Mouse (Mus musculus) forebrain, embryonic 15.5 days (tissue): ENCODE results near the gene Zfp652. TPM values are rescaled to one million over a fixed set of nuclear protein-coding genes. Genes with fewer than 3 reads are reported as not detected.
A peak's percentile ranks its signal among the peaks of the same experiment; 100 is the strongest.
"Not testable (repeated sequence)": the region's sequence is repeated elsewhere in the genome, so short reads cannot be mapped to it uniquely, and the experiment has no call there.

Experiments
- ATAC-seq: fragments of 200-750 bp; cut with Nextera tagmentation; replicated peaks from 2 replicates; pipeline ENCODE4 v1.8.0; 2017; ENCODE audit warnings: mild to moderate bottlenecking, moderate TSS enrichment, moderate library complexity
- H3K27ac ChIP-seq: fragments of 300-500 bp; sonication (generic); replicated peaks from 2 replicates; pipeline ENCODE4 v1.5.1; 2015; ENCODE audit warnings: mild to moderate bottlenecking, inconsistent platforms
- H3K27me3 ChIP-seq: fragments of 300-500 bp; sonication (generic); 2 replicates; pipeline ENCODE4 v1.6.1; 2015; ENCODE audit warnings: inconsistent platforms
- H3K36me3 ChIP-seq: fragments of 300-500 bp; sonication (generic); 2 replicates; pipeline ENCODE4 v1.6.1; 2015; ENCODE audit warnings: mild to moderate bottlenecking, inconsistent platforms
- H3K4me1 ChIP-seq: fragments of 300-500 bp; sonication (generic); 2 replicates; pipeline ENCODE4 v1.6.1; 2015; ENCODE audit warnings: inconsistent platforms
- H3K4me2 ChIP-seq: fragments of 300-500 bp; sonication (generic); replicated peaks from 2 replicates; pipeline ENCODE4 v1.6.1; 2015; ENCODE audit warnings: mild to moderate bottlenecking, inconsistent platforms
- H3K4me3 ChIP-seq: fragments of 300-500 bp; sonication (generic); 2 replicates; pipeline ENCODE4 v1.5.1; 2015; ENCODE audit warnings: mild to moderate bottlenecking, inconsistent platforms
- H3K9ac ChIP-seq: fragments of 300-500 bp; sonication (generic); replicated peaks from 2 replicates; pipeline ENCODE4 v1.6.1; 2015; ENCODE audit warnings: mild to moderate bottlenecking, inconsistent platforms
- H3K9me3 ChIP-seq: fragments of 300-500 bp; sonication (generic); 2 replicates; pipeline ENCODE4 v1.6.1; 2016; ENCODE audit warnings: inconsistent platforms
- WGBS: fragments of 180-500 bp; shearing (Covaris S2); methylation state at CpG from one replicate; pipeline ENCODE4 v1.1.7; 2015; ENCODE audit warnings: mixed read lengths; 5-methylcytosine and 5-hydroxymethylcytosine counted together
- polyA plus RNA-seq: library from polyadenylated mRNA; unstranded; fragments of >200 nt; fragmentation: Nextera tagmentation; extraction: Ambion mirVana; gene quantifications from 2 replicates; pipeline ENCODE4 v1.2.1, GENCODE M21; 2015

Gene Zfp652
- polyA plus RNA-seq, result 32.5 and 35.4 TPM in 2 replicates

- no peaks in the 10 kb centered on the region for H3K9me3 ChIP-seq
- WGBS, result under 1% methylated on average over 47 of the region's 103 CpGs
- ATAC-seq, result peak; percentile 88
Observed at GRCm38 (mm10) chr11:95712563-95713224, at the start of gene Zfp652. TSS of gene Zfp652 (plus strand) at chr11:95712673.

GRCm38 (mm10) chr11:95666529-95667149 lies 45.8 kb upstream of the Zfp652 start, which contains the start of gene Phb:
TSS of gene Phb (plus strand) at chr11:95666957.
- 1% methylated on average over 25 of the region's 25 CpGs for WGBS
- no peaks in the 10 kb centered on the region for H3K27me3 ChIP-seq
- peak; percentile 97 for ATAC-seq
- H3K4me3 ChIP-seq, result peak within 1 kb of the TSS; percentile 88
- peak within 1 kb of the TSS; percentile 91 for H3K4me2 ChIP-seq
- H3K9ac ChIP-seq, result peak within 1 kb of the TSS; percentile 79
- peaks cover 19% of the 10 kb centered on the region for H3K4me1 ChIP-seq
- H3K9me3 ChIP-seq, result no peaks in the 10 kb centered on the region
- peak within 1 kb of the TSS; percentile 48; the same call in 1 of the 2 replicates for H3K27ac ChIP-seq
- peaks cover 29% of the 10 kb centered on the region for H3K36me3 ChIP-seq

More at GRCm38 (mm10) chr11:95712563-95713224, at the start of gene Zfp652:
- peak within 1 kb of the TSS; percentile 98 for H3K9ac ChIP-seq
- H3K4me2 ChIP-seq, result peak within 1 kb of the TSS; percentile 87
- peaks cover 26% of the 10 kb centered on the region for H3K4me1 ChIP-seq
- H3K27ac ChIP-seq, result peak within 1 kb of the TSS; percentile 98
- no peaks in the 10 kb centered on the region for H3K27me3 ChIP-seq
- peak within 1 kb of the TSS; percentile 89 for H3K4me3 ChIP-seq
- no peaks in the 10 kb centered on the region for H3K36me3 ChIP-seq

GRCm38 (mm10) chr11:95667177-95667576 lies 45.3 kb upstream of the Zfp652 start:
- peak overlapping the region; percentile 48; the same call in 1 of the 2 replicates for H3K27ac ChIP-seq
- H3K4me2 ChIP-seq, result peak overlapping the region; percentile 91
- peak overlapping the region; percentile 79 for H3K9ac ChIP-seq
- H3K4me1 ChIP-seq, result peaks cover 19% of the 10 kb centered on the region
- ATAC-seq, result peak; percentile 5; the same call in 1 of the 2 replicates
- no peaks in the 10 kb centered on the region for H3K9me3 ChIP-seq
- H3K4me3 ChIP-seq, result peak overlapping the region; percentile 88
- 2% methylated on average over 11 of the region's 11 CpGs for WGBS
- H3K27me3 ChIP-seq, result no peaks in the 10 kb centered on the region
- peaks cover 35% of the 10 kb centered on the region for H3K36me3 ChIP-seq

GRCm38 (mm10) chr11:95668086-95668485 lies 44.4 kb upstream of the Zfp652 start:
- 92% methylated on average over 7 of the region's 7 CpGs for WGBS
- not testable (repeated sequence) for H3K27me3 ChIP-seq, H3K9me3 ChIP-seq, H3K4me2 ChIP-seq, H3K9ac ChIP-seq, ATAC-seq, H3K27ac ChIP-seq, H3K4me3 ChIP-seq
- H3K4me1 ChIP-seq, result peaks cover 19% of the 10 kb centered on the region
- H3K36me3 ChIP-seq, result peaks cover 39% of the 10 kb centered on the region

- Histone ChIP-seq H3K4me3 (no peak overlapping the region), H3K4me2 (no peak overlapping the region), H3K27ac (no peak overlapping the region), H3K9ac (no peak overlapping the region), H3K4me1 (0 out of 2 replicates have a peak, but pooled peaks cover 4% of the 10 kb centered on the region), H3K36me3 (peaks cover 69% of the 10 kb centered on the region), H3K27me3 (no peaks in the 10 kb centered on the region), H3K9me3 (no peaks in the 10 kb centered on the region)
- WGBS, result 89% methylated on average over 14 of the region's 14 CpGs
- no peak for ATAC-seq
Observed at GRCm38 (mm10) chr11:95675498-95675897, 37.0 kb upstream of the Zfp652 start.

- Histone ChIP-seq H3K36me3 (peaks cover 69% of the 10 kb centered on the region), H3K4me1 (0 out of 2 replicates have a peak, but pooled peaks cover 4% of the 10 kb centered on the region), H3K9ac (no peak overlapping the region), H3K4me3 (no peak overlapping the region), H3K27ac (no peak overlapping the region), H3K27me3 (no peaks in the 10 kb centered on the region), H3K4me2 (no peak overlapping the region), H3K9me3 (no peaks in the 10 kb centered on the region)
- WGBS, result 14% methylated on average over 6 of the region's 6 CpGs
- 0 out of 2 replicates have a peak, but pooled peaks have one; percentile 29 for ATAC-seq
Observed at GRCm38 (mm10) chr11:95676307-95676706, 36.2 kb upstream of the Zfp652 start.

- Histone ChIP-seq H3K9ac (no peak overlapping the region), H3K4me1 (0 out of 2 replicates have a peak, but pooled peaks cover 4% of the 10 kb centered on the region), H3K4me2 (no peak overlapping the region), H3K4me3 (no peak overlapping the region), H3K9me3 (no peaks in the 10 kb centered on the region), H3K27me3 (no peaks in the 10 kb centered on the region), H3K27ac (no peak overlapping the region), H3K36me3 (peaks cover 57% of the 10 kb centered on the region)
- ATAC-seq, result no peak
- 93% methylated on average over 14 of the region's 14 CpGs for WGBS
Observed at GRCm38 (mm10) chr11:95677925-95678701, 34.4 kb upstream of the Zfp652 start.

GRCm38 (mm10) chr11:95681995-95682601 lies 30.4 kb upstream of the Zfp652 start:
- H3K4me2 ChIP-seq, result no peak overlapping the region
- peaks cover 36% of the 10 kb centered on the region for H3K36me3 ChIP-seq
- ATAC-seq, result no peak
- no peaks in the 10 kb centered on the region for H3K9me3 ChIP-seq
- 66% methylated on average over 9 of the region's 9 CpGs for WGBS
- no peak overlapping the region for H3K27ac ChIP-seq
- no peaks in the 10 kb centered on the region for H3K27me3 ChIP-seq
- no peaks in the 10 kb centered on the region for H3K4me1 ChIP-seq
- H3K4me3 ChIP-seq, result no peak overlapping the region
- H3K9ac ChIP-seq, result no peak overlapping the region

GRCm38 (mm10) chr11:95682946-95683345 lies 29.5 kb upstream of the Zfp652 start:
- no peak overlapping the region for H3K4me2 ChIP-seq
- no peak overlapping the region for H3K4me3 ChIP-seq
- no peak overlapping the region for H3K9ac ChIP-seq
- ATAC-seq, result no peak
- H3K27ac ChIP-seq, result no peak overlapping the region
- H3K27me3 ChIP-seq, result no peaks in the 10 kb centered on the region
- no peaks in the 10 kb centered on the region for H3K9me3 ChIP-seq
- H3K4me1 ChIP-seq, result no peaks in the 10 kb centered on the region
- 93% methylated on average over 3 of the region's 3 CpGs for WGBS
- peaks cover 28% of the 10 kb centered on the region for H3K36me3 ChIP-seq

- H3K36me3 ChIP-seq, result peaks cover 3% of the 10 kb centered on the region; the same call in 1 of the 2 replicates
- WGBS, result 8% methylated on average over 4 of the region's 4 CpGs
- no peak overlapping the region for H3K27ac ChIP-seq
- H3K4me2 ChIP-seq, result no peak overlapping the region
- no peak for ATAC-seq
- H3K27me3 ChIP-seq, result no peaks in the 10 kb centered on the region
- H3K4me1 ChIP-seq, result no peaks in the 10 kb centered on the region
- H3K9me3 ChIP-seq, result no peaks in the 10 kb centered on the region
- H3K4me3 ChIP-seq, result no peak overlapping the region
- no peak overlapping the region for H3K9ac ChIP-seq
Observed at GRCm38 (mm10) chr11:95686031-95686430, 26.4 kb upstream of the Zfp652 start.

- no peaks in the 10 kb centered on the region for H3K27me3 ChIP-seq
- H3K36me3 ChIP-seq, result no peaks in the 10 kb centered on the region
- no peak overlapping the region for H3K4me2 ChIP-seq
- no peak overlapping the region for H3K27ac ChIP-seq
- no peaks in the 10 kb centered on the region for H3K9me3 ChIP-seq
- no peaks in the 10 kb centered on the region for H3K4me1 ChIP-seq
- H3K9ac ChIP-seq, result no peak overlapping the region
- ATAC-seq, result no peak
- no peak overlapping the region for H3K4me3 ChIP-seq
- WGBS, result 46% methylated on average over 11 of the region's 11 CpGs
Observed at GRCm38 (mm10) chr11:95687084-95687656, 25.3 kb upstream of the Zfp652 start.
